In the genomic region with DNA sequence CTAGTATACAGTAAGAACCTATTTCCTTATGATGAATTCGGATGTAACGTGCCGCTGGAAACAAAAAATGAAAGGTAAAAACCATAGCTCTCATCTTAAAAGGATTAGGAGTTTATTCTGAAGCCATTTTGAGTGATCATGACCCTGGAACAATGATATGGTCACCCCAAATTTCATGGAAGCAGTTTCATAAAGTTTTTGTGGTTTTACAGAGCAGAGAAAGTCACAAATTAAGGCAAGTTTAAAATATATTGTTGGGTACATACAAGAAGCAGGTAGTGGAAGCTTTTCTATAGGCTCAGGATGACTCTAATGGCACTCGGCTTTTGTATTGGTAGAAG, we compare ENCODE assay signal across 8 mouse cellular contexts. TPM values are rescaled to one million over a fixed set of nuclear protein-coding genes. Genes with fewer than 3 reads are reported as not detected.
DNase-seq lines count a peak whose midpoint lies in the region; ATAC-seq and TF ChIP-seq lines count a peak whose summit lies in the region.

No protein-coding gene starts in this region.

- peak overlapping the region; percentile 83 for H3K9ac ChIP-seq in forebrain, postnatal 0 days

- H3K27ac ChIP-seq in heart, embryonic 10.5 days: peak overlapping the region; percentile 98
- H3K27ac ChIP-seq in forebrain, postnatal 0 days (ENCODE audit: low read depth, low read length): peak overlapping the region; percentile 95
- H3K27ac ChIP-seq in macrophage: peak overlapping the region; percentile 94

- no peak for DNase-seq in heart, embryonic 10.5 days (ENCODE audit: low spot score)
- no peak for DNase-seq in heart, adult 9 months (ENCODE audit: low spot score in 2 of 2)
- DNase-seq in forebrain, postnatal 0 days: no peak
- DNase-seq in urinary bladder, adult 2 months (ENCODE audit: low spot score): no peak
- DNase-seq in layer of hippocampus, adult 9-11 months: no peak
- no peak for DNase-seq in layer of hippocampus, adult 8-10 months (ENCODE audit: low spot score in 2 of 2)

- no peaks in the 10 kb centered on the region for H3K9me3 ChIP-seq in heart, embryonic 10.5 days
- H3K9me3 ChIP-seq in E14TG2a.4 (ENCODE audit: low read length): no peaks in the 10 kb centered on the region
- no peaks in the 10 kb centered on the region for H3K9me3 ChIP-seq in forebrain, postnatal 0 days (ENCODE audit: low read length)

- no peaks in the 10 kb centered on the region for H3K4me1 ChIP-seq in heart, embryonic 10.5 days
- peaks cover 8% of the 10 kb centered on the region for H3K4me1 ChIP-seq in E14TG2a.4 (replicated peaks; ENCODE audit: low read depth, low read length)
- H3K4me1 ChIP-seq in forebrain, postnatal 0 days (ENCODE audit: insufficient read depth): 0 out of 2 replicates have a peak, but pooled peaks cover 6% of the 10 kb centered on the region

- WGBS in heart, embryonic 10.5 days: 30% methylated on average over 4 of the region's 4 CpGs
- 22% methylated on average over 4 of the region's 4 CpGs for WGBS in forebrain, postnatal 0 days
- WGBS in macrophage (ENCODE audit: missing documents): 13% methylated on average over 4 of the region's 4 CpGs

- H3K4me3 ChIP-seq in heart, embryonic 10.5 days: peak overlapping the region; percentile 71
- peak overlapping the region; percentile 84 for H3K4me3 ChIP-seq in E14TG2a.4 (replicated peaks; ENCODE audit: low read length)
- peak overlapping the region; percentile 55 for H3K4me3 ChIP-seq in forebrain, postnatal 0 days (ENCODE audit: low read depth, low read length)
- peak overlapping the region; percentile 89 for H3K4me3 ChIP-seq in macrophage (ENCODE audit: inconsistent target)

- no peak for TF ChIP-seq CTCF in E14TG2a.4 (conservative IDR thresholded peaks at IDR 0.05; ENCODE audit: low read length)
- TF ChIP-seq CTCF in forebrain, postnatal 0 days (IDR thresholded peaks at IDR 0.05; ENCODE audit: low read depth): no peak

- no peak for ATAC-seq in forebrain, postnatal 0 days

- H3K27me3 ChIP-seq in heart, embryonic 10.5 days (ENCODE audit: insufficient read depth, poor library complexity, severe bottlenecking): no peaks in the 10 kb centered on the region
- H3K27me3 ChIP-seq in E14TG2a.4 (ENCODE audit: insufficient read depth, low read length): no peaks in the 10 kb centered on the region
- no peaks in the 10 kb centered on the region for H3K27me3 ChIP-seq in forebrain, postnatal 0 days (ENCODE audit: insufficient read depth, low read length)

- peaks cover 19% of the 10 kb centered on the region for H3K36me3 ChIP-seq in heart, embryonic 10.5 days
- H3K36me3 ChIP-seq in E14TG2a.4 (ENCODE audit: insufficient read depth, low read length) (peaks cover 23% of the 10 kb centered on the region), macrophage (ENCODE audit: inconsistent target) (peaks cover 17% of the 10 kb centered on the region)
- no peaks in the 10 kb centered on the region for H3K36me3 ChIP-seq in forebrain, postnatal 0 days (ENCODE audit: insufficient read depth)

- H3K4me2 ChIP-seq in forebrain, postnatal 0 days (ENCODE audit: low read depth): peak overlapping the region; percentile 52

- peaks cover 14% of the 10 kb centered on the region for H3K79me2 ChIP-seq in macrophage (ENCODE audit: inconsistent target)

RNA-seq across cellular contexts. Expression of a gene that starts 0.3 kb away (rescaled TPM):
- 52.8 and 60.0 TPM in 2 replicates for polyA plus RNA-seq in heart, embryonic 10.5 days (2016; fragmentation: Nextera tagmentation; extraction: Ambion mirVana)
- total RNA-seq in forebrain, postnatal 0 days (2014; rRNA removed): 56.5 and 62.1 TPM in 2 replicates
- polyA plus RNA-seq in forebrain, postnatal 0 days (2015; fragmentation: Nextera tagmentation; extraction: Ambion mirVana): 42.9 and 44.5 TPM in 2 replicates
- total RNA-seq in macrophage (2018; cell fraction: chromatin; rRNA removed): 100 to 1,000 TPM in 8 of 26 experiments, 10 to 100 TPM in 18; 59.9 to 220 (median 94.2) TPM
- total RNA-seq in macrophage (2018; cell fraction: cytosol; rRNA removed): 100 to 1,000 TPM in 2 of 26 experiments, 10 to 100 TPM in 24; 73.4 to 104 (median 83.4) TPM
- total RNA-seq in macrophage (2018; cell fraction: nucleus; rRNA removed): 100 to 1,000 TPM in 15 of 26 experiments, 10 to 100 TPM in 11; 59.0 to 206 (median 106) TPM
- 103 to 129 TPM (median 106 TPM) in 3 replicates for polyA plus RNA-seq in macrophage (2018)
- polyA plus RNA-seq in urinary bladder, adult 2 months (2012; rRNA removed): 103 and 106 TPM in 2 replicates
- total RNA-seq in layer of hippocampus, adult 8-10 months (2022): 10 to 100 TPM; 35.1 to 49.4 (median 39.6) TPM

RNA-seq across cellular contexts. Expression of a gene that starts 39.6 kb away (rescaled TPM):
- polyA plus RNA-seq in heart, embryonic 10.5 days (2016; fragmentation: Nextera tagmentation; extraction: Ambion mirVana): 0.58 and 0.70 TPM in 2 replicates
- total RNA-seq in forebrain, postnatal 0 days (2014; rRNA removed): 5.3 and 5.5 TPM in 2 replicates
- 0.64 and 0.90 TPM in 2 replicates for polyA plus RNA-seq in forebrain, postnatal 0 days (2015; fragmentation: Nextera tagmentation; extraction: Ambion mirVana)
- 10 to 100 TPM in 1 of 26 experiments, 1 to 10 TPM in 23, under 1 TPM in 2; 0.34 to 10.8 (median 5.4) TPM for total RNA-seq in macrophage (2018; cell fraction: chromatin; rRNA removed)
- under 1 TPM; 0.03 to 0.63 (median 0.12) TPM for total RNA-seq in macrophage (2018; cell fraction: cytosol; rRNA removed)
- total RNA-seq in macrophage (2018; cell fraction: nucleus; rRNA removed): 1 to 10 TPM in 22 of 26 experiments, under 1 TPM in 4; 0.29 to 6.0 (median 2.7) TPM
- 0.09 to 0.36 TPM (median 0.27 TPM) in 3 replicates for polyA plus RNA-seq in macrophage (2018)
- 4.5 and 6.1 TPM in 2 replicates for polyA plus RNA-seq in urinary bladder, adult 2 months (2012; rRNA removed)
- total RNA-seq in layer of hippocampus, adult 8-10 months (2022): 1 to 10 TPM; 4.0 to 5.3 (median 4.6) TPM

RNA-seq across cellular contexts. Expression of a gene that starts 44.9 kb away (rescaled TPM):
- polyA plus RNA-seq in heart, embryonic 10.5 days (2016; fragmentation: Nextera tagmentation; extraction: Ambion mirVana): 0.26 TPM in 1 of 2 replicates, not detected in the other
- total RNA-seq in forebrain, postnatal 0 days (2014; rRNA removed): 4.1 and 4.2 TPM in 2 replicates
- 1.0 and 1.5 TPM in 2 replicates for polyA plus RNA-seq in forebrain, postnatal 0 days (2015; fragmentation: Nextera tagmentation; extraction: Ambion mirVana)
- total RNA-seq in macrophage (2018; cell fraction: chromatin; rRNA removed): not detected
- not detected for total RNA-seq in macrophage (2018; cell fraction: cytosol; rRNA removed)
- not detected for total RNA-seq in macrophage (2018; cell fraction: nucleus; rRNA removed)
- polyA plus RNA-seq in macrophage (2018): not detected in 3 replicates
- 0.29 and 0.31 TPM in 2 replicates for polyA plus RNA-seq in urinary bladder, adult 2 months (2012; rRNA removed)
- total RNA-seq in layer of hippocampus, adult 8-10 months (2022): 1 to 10 TPM in 3 of 4 experiments, under 1 TPM in 1; 0.16 to 1.6 (median 1.1) TPM
